14 mouse cellular contexts compared by ENCODE assay signal in the genomic region with DNA sequence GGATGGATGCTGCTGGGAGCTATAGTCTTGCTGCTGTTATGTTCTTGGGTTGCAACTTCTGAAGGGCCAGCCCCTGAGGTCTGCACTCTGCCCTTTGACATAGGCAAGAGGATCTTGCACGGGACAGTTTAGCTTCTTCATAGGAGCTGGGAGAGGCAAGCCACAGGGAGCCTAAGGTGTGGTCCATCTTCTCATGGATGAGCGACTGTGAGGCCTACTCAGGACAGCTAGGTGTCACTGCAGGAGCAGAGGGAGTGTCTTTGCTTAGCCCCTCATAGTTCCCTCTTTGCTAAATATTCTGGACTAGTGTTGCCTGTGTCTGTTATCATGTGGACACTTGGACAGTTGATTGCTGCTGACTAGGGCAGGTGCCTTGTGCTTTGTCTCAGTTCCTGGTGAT. TPM values are rescaled to one million over a fixed set of nuclear protein-coding genes. Genes with fewer than 3 reads are reported as not detected.
DNase-seq lines count a peak whose midpoint lies in the region; ATAC-seq and TF ChIP-seq lines count a peak whose summit lies in the region.
"Had no signal": no experiment of that assay in that cellular context is flagged by ENCODE, and none has a peak within 500 bp of the region (broad histone marks: within the 10 kb centered on the region; RNA-seq: fewer than 3 reads in every experiment).

No protein-coding gene starts in this region.

- H3K4me1 ChIP-seq in intestine, embryonic 16.5 days (ENCODE audit: control insufficient read depth, insufficient read depth, low read length), result peaks cover 39% of the 10 kb centered on the region
- H3K4me1 ChIP-seq in intestine, embryonic 15.5 days (replicated peaks), result peaks cover 29% of the 10 kb centered on the region
- peaks cover 71% of the 10 kb centered on the region for H3K4me1 ChIP-seq in E14TG2a.4 (replicated peaks; ENCODE audit: low read depth, low read length)
- H3K4me1 ChIP-seq in liver, embryonic 14.5 days (replicated peaks; ENCODE audit: control insufficient read depth in 2 of 2, insufficient read depth in 2 of 2, low read length in 1 of 2), result peaks cover 0 to 34% of the 10 kb centered on the region in 2 experiments; a peak in 3 of 4 replicates

- H3K9ac ChIP-seq in intestine, embryonic 16.5 days (ENCODE audit: low read depth, low read length), result 0 out of 2 replicates have a peak overlapping the region, but pooled peaks have one; percentile 21
- no peak overlapping the region for H3K9ac ChIP-seq in intestine, embryonic 15.5 days
- H3K9ac ChIP-seq in liver, embryonic 14.5 days (replicated peaks), result no peak overlapping the region
- H3K9ac ChIP-seq: limb, embryonic 12.5 days had no signal

- H3K4me2 ChIP-seq in intestine, embryonic 16.5 days (ENCODE audit: low read depth, low read length), result no peak overlapping the region
- H3K4me2 ChIP-seq in intestine, embryonic 15.5 days (replicated peaks), result no peak overlapping the region
- H3K4me2 ChIP-seq in liver, embryonic 14.5 days (ENCODE audit: low read depth), result no peak overlapping the region
- H3K4me2 ChIP-seq: limb, embryonic 12.5 days had no signal

- no peaks in the 10 kb centered on the region for H3K36me3 ChIP-seq in intestine, embryonic 16.5 days (ENCODE audit: control insufficient read depth, insufficient read depth, low read length)
- no peaks in the 10 kb centered on the region for H3K36me3 ChIP-seq in intestine, embryonic 15.5 days
- H3K36me3 ChIP-seq in E14TG2a.4 (ENCODE audit: insufficient read depth, low read length), result peaks cover 6% of the 10 kb centered on the region; the same call in 1 of the 2 replicates
- no peaks in the 10 kb centered on the region for H3K36me3 ChIP-seq in liver, embryonic 14.5 days (replicated peaks; ENCODE audit: control insufficient read depth, insufficient read depth, low read depth)
- H3K36me3 ChIP-seq: limb, embryonic 12.5 days had no signal

- no peak overlapping the region for H3K27ac ChIP-seq in intestine, embryonic 16.5 days (ENCODE audit: low read length)
- H3K27ac ChIP-seq in intestine, embryonic 15.5 days, result no peak overlapping the region
- H3K27ac ChIP-seq in liver, embryonic 14.5 days, result no peak overlapping the region
- H3K27ac ChIP-seq: limb, embryonic 12.5 days had no signal

- WGBS in intestine, embryonic 16.5 days, result 41% methylated on average over 2 of the region's 2 CpGs
- WGBS in intestine, embryonic 15.5 days, result 45% methylated on average over 2 of the region's 2 CpGs
- 43% methylated on average over 2 of the region's 2 CpGs for WGBS in liver, embryonic 14.5 days (ENCODE audit: insufficient replicate concordance)

- H3K27me3 ChIP-seq in intestine, embryonic 16.5 days (replicated peaks; ENCODE audit: control insufficient read depth, insufficient read depth, low read length), result no peaks in the 10 kb centered on the region
- no peaks in the 10 kb centered on the region for H3K27me3 ChIP-seq in intestine, embryonic 15.5 days (replicated peaks)
- H3K27me3 ChIP-seq in E14TG2a.4 (ENCODE audit: insufficient read depth, low read length), result peaks cover 29% of the 10 kb centered on the region
- H3K27me3 ChIP-seq in liver, embryonic 14.5 days (ENCODE audit: control insufficient read depth, insufficient read depth, low read length), result peaks cover 17% of the 10 kb centered on the region
- H3K27me3 ChIP-seq: limb, embryonic 12.5 days had no signal

- H3K9me3 ChIP-seq in intestine, embryonic 16.5 days (ENCODE audit: control insufficient read depth, low read length), result no peaks in the 10 kb centered on the region
- H3K9me3 ChIP-seq in intestine, embryonic 15.5 days, result no peaks in the 10 kb centered on the region
- H3K9me3 ChIP-seq in E14TG2a.4 (ENCODE audit: low read length), result no peaks in the 10 kb centered on the region
- no peaks in the 10 kb centered on the region for H3K9me3 ChIP-seq in liver, embryonic 14.5 days (ENCODE audit: control insufficient read depth, low read length)
- H3K9me3 ChIP-seq: limb, embryonic 12.5 days had no signal

- DNase-seq in 3T3-L1 (ENCODE audit: low read depth, low spot score), result peak; percentile 46
- DNase-seq in liver, embryonic 14.5 days (ENCODE audit: low read depth in 3 of 3, low spot score in 3 of 3), result no peak
- no peak for DNase-seq in frontal cortex, postnatal 25 days (ENCODE audit: low spot score in 2 of 2)
- DNase-seq in urinary bladder, adult 2 months (ENCODE audit: low spot score), result no peak
- DNase-seq: cerebellum, adult 11-12 months; embryo, embryonic 11 days; heart, postnatal 4 days; kidney, adult 11 months; layer of hippocampus, adult 9-11 months; thymus, adult 2 months had no signal

- no peak overlapping the region for H3K4me3 ChIP-seq in intestine, embryonic 16.5 days (ENCODE audit: low read length)
- no peak overlapping the region for H3K4me3 ChIP-seq in intestine, embryonic 15.5 days (replicated peaks)
- H3K4me3 ChIP-seq in E14TG2a.4 (replicated peaks; ENCODE audit: low read length), result no peak overlapping the region; the same call in 1 of the 2 replicates
- H3K4me3 ChIP-seq in liver, embryonic 14.5 days (ENCODE audit: insufficient read depth in 1 of 2, low read depth in 2 of 2, low read length in 2 of 2), result no peak overlapping the region
- H3K4me3 ChIP-seq: limb, embryonic 12.5 days had no signal

- ATAC-seq in intestine, embryonic 16.5 days, result no peak
- no peak for ATAC-seq in intestine, embryonic 15.5 days
- no peak for ATAC-seq in liver, embryonic 14.5 days (ENCODE audit: insufficient read depth)

- no peak for TF ChIP-seq EP300 in liver, embryonic 14.5 days (IDR thresholded peaks at IDR 0.05; ENCODE audit: low read depth)

- peak; percentile 6; the same call in 1 of the 2 replicates for TF ChIP-seq CTCF in E14TG2a.4 (conservative IDR thresholded peaks at IDR 0.05; ENCODE audit: low read length)
- TF ChIP-seq CTCF in liver, embryonic 14.5 days (IDR thresholded peaks at IDR 0.05; ENCODE audit: low read depth), result peak; percentile 36

RNA-seq across cellular contexts. Expression of gene Baiap2, which starts 5.3 kb away (rescaled TPM):
- polyA plus RNA-seq in intestine, embryonic 16.5 days (2015; fragmentation: Nextera tagmentation; extraction: Ambion mirVana), result 10.1 and 11.8 TPM in 2 replicates
- polyA plus RNA-seq in intestine, embryonic 15.5 days (2015; fragmentation: Nextera tagmentation; extraction: Ambion mirVana), result 12.0 and 13.1 TPM in 2 replicates
- 5.6 and 6.3 TPM in 2 replicates for polyA plus RNA-seq in liver, embryonic 14.5 days (2012; rRNA removed)
- polyA plus RNA-seq in liver, embryonic 14.5 days (2014; fragmentation: Nextera tagmentation; extraction: Ambion mirVana), result 4.2 and 4.8 TPM in 2 replicates
- polyA plus RNA-seq in urinary bladder, adult 2 months (2012; rRNA removed), result 35.1 and 39.0 TPM in 2 replicates

RNA-seq across cellular contexts. Expression of gene Chmp6, which starts 34.7 kb away (rescaled TPM):
- polyA plus RNA-seq in intestine, embryonic 16.5 days (2015; fragmentation: Nextera tagmentation; extraction: Ambion mirVana), result 92.2 and 94.3 TPM in 2 replicates
- 88.0 and 91.1 TPM in 2 replicates for polyA plus RNA-seq in intestine, embryonic 15.5 days (2015; fragmentation: Nextera tagmentation; extraction: Ambion mirVana)
- polyA plus RNA-seq in liver, embryonic 14.5 days (2012; rRNA removed), result 13.5 and 15.2 TPM in 2 replicates
- polyA plus RNA-seq in liver, embryonic 14.5 days (2014; fragmentation: Nextera tagmentation; extraction: Ambion mirVana), result 25.2 and 27.2 TPM in 2 replicates
- polyA plus RNA-seq in urinary bladder, adult 2 months (2012; rRNA removed), result 35.3 and 38.0 TPM in 2 replicates
